Mouse (Mus musculus) E14TG2a.4 (cell line): ENCODE data around the gene Elavl1.

Experiments used
- CTCF ChIP-seq: conservative IDR thresholded peaks from 2 replicates; pipeline ENCODE4 v1.5.1; 2014; ENCODE audit warnings: low read length
- NANOG ChIP-seq: IDR thresholded peaks from 2 replicates; pipeline ENCODE4 v1.6.1; 2014; ENCODE audit warnings: borderline replicate concordance, low read length, mixed read lengths
- POU5F1 ChIP-seq: IDR thresholded peaks from 2 replicates; pipeline ENCODE4 v1.6.1; 2014; ENCODE audit warnings: low read length, borderline replicate concordance

DNA sequence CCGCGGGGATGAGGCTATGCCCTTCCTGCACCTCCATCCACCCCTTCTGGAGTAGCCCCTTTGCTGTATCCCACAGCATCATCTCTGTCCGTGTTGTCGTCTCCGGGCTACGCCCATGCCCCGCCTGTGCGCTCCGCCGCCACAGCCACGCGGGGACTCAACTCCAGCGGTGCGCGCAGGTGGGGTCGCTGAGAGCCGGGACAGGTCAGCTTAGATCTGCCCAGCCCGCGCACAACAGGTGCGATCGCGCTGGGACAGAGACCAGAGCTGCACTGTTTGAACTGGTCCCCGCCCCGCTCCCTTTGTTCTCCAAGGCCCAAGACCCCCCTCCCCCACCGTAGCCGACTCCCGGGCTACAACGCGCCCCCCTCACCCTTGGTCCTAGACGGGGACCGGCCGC is 66.5 kb downstream of the Elavl1 start:
- no peak for TF ChIP-seq CTCF
- TF ChIP-seq POU5F1, result no peak
- TF ChIP-seq NANOG, result no peak
